Comparison of ENCODE assay signal across 16 mouse cellular contexts in the genomic region with DNA sequence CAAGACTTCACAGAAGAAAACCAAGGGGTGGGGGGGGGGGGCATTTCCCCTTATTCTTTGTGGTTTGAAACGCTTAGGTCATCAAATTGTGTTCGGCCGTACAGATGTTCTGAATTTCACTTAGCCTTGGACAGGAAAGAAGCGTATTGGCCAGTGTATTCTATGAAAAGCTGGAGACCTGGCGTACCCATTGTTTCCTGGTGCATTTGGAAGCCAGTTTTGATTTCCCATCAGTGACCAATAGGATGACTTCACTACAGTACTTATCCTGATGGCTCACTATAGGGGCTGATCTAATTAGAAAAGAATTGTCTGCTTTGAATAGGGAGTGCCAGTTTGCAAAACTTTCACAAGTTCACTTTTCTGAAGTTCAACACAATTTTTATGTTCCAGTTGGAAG.
DNase-seq lines count a peak whose midpoint lies in the region; ATAC-seq and TF ChIP-seq lines count a peak whose summit lies in the region.
"Had no signal": no experiment of that assay in that cellular context is flagged by ENCODE, and none has a peak within 500 bp of the region (broad histone marks: within the 10 kb centered on the region; RNA-seq: fewer than 3 reads in every experiment).

No protein-coding gene starts in this region.

- no peaks in the 10 kb centered on the region for H3K9me3 ChIP-seq in heart, embryonic 14.5 days (ENCODE audit: control insufficient read depth, low read length)
- no peaks in the 10 kb centered on the region for H3K9me3 ChIP-seq in kidney, embryonic 16.5 days (ENCODE audit: low read length)
- no peaks in the 10 kb centered on the region for H3K9me3 ChIP-seq in neural tube, embryonic 13.5 days
- H3K9me3 ChIP-seq: embryonic facial prominence, embryonic 13.5 days; forebrain, embryonic 12.5 days; liver, embryonic 13.5 days; stomach, embryonic 15.5 days had no signal

- H3K36me3 ChIP-seq in heart, embryonic 14.5 days (ENCODE audit: control insufficient read depth, insufficient read depth, low read length): 0 out of 2 replicates have a peak, but pooled peaks cover 3% of the 10 kb centered on the region
- no peaks in the 10 kb centered on the region for H3K36me3 ChIP-seq in kidney, embryonic 16.5 days (ENCODE audit: insufficient read depth, low read length)
- no peaks in the 10 kb centered on the region for H3K36me3 ChIP-seq in neural tube, embryonic 13.5 days
- H3K36me3 ChIP-seq: embryonic facial prominence, embryonic 13.5 days; forebrain, embryonic 12.5 days; liver, embryonic 13.5 days; stomach, embryonic 15.5 days had no signal

- peak overlapping the region in 1 of 2 experiments; percentile 33; a peak in 3 of 4 replicates for H3K27ac ChIP-seq in heart, embryonic 14.5 days (replicated peaks in 1 of 2; ENCODE audit: control insufficient read depth in 1 of 2, insufficient read depth in 1 of 2, low read depth in 2 of 2, low read length in 2 of 2)
- H3K27ac ChIP-seq in kidney, embryonic 16.5 days (ENCODE audit: low read length): no peak overlapping the region
- H3K27ac ChIP-seq in bone marrow macrophage, adult 2 months (ENCODE audit: insufficient read depth, low read depth, low read length): no peak overlapping the region
- no peak overlapping the region for H3K27ac ChIP-seq in neural tube, embryonic 13.5 days (replicated peaks)
- H3K27ac ChIP-seq: embryonic facial prominence, embryonic 13.5 days; forebrain, embryonic 12.5 days; liver, embryonic 13.5 days; stomach, embryonic 15.5 days had no signal

- H3K4me3 ChIP-seq in heart, embryonic 14.5 days (ENCODE audit: control insufficient read depth in 1 of 2, insufficient read depth in 1 of 2, low read depth in 1 of 2, low read length in 2 of 2): peak overlapping the region in 1 of 2 experiments; percentile 3; a peak in 1 of 4 replicates
- no peak overlapping the region; the same call in 1 of the 2 replicates for H3K4me3 ChIP-seq in kidney, embryonic 16.5 days (ENCODE audit: low read length)
- 0 out of 2 replicates have a peak overlapping the region, but pooled peaks have one; percentile 12 for H3K4me3 ChIP-seq in bone marrow macrophage, adult 2 months (ENCODE audit: insufficient read depth, low read length)
- peak overlapping the region; percentile 90; the same call in 1 of the 2 replicates for H3K4me3 ChIP-seq in neural tube, embryonic 13.5 days
- H3K4me3 ChIP-seq: embryonic facial prominence, embryonic 13.5 days; forebrain, embryonic 12.5 days; liver, embryonic 13.5 days; stomach, embryonic 15.5 days had no signal

- peak overlapping the region; percentile 96; the same call in 1 of the 2 replicates for H3K9ac ChIP-seq in heart, embryonic 14.5 days (ENCODE audit: low read length)
- no peak overlapping the region for H3K9ac ChIP-seq in kidney, embryonic 16.5 days (replicated peaks; ENCODE audit: low read length)
- H3K9ac ChIP-seq in neural tube, embryonic 13.5 days: no peak overlapping the region
- H3K9ac ChIP-seq: embryonic facial prominence, embryonic 13.5 days; forebrain, embryonic 12.5 days; liver, embryonic 13.5 days; stomach, embryonic 15.5 days had no signal

- H3K4me2 ChIP-seq in heart, embryonic 14.5 days (ENCODE audit: low read length): peak overlapping the region; percentile 66
- H3K4me2 ChIP-seq in kidney, embryonic 16.5 days (replicated peaks; ENCODE audit: low read depth, low read length): peak overlapping the region; percentile 38
- H3K4me2 ChIP-seq in neural tube, embryonic 13.5 days: peak overlapping the region; percentile 89
- H3K4me2 ChIP-seq: embryonic facial prominence, embryonic 13.5 days; forebrain, embryonic 12.5 days; liver, embryonic 13.5 days; stomach, embryonic 15.5 days had no signal

- H3K27me3 ChIP-seq in heart, embryonic 14.5 days (ENCODE audit: control insufficient read depth, insufficient read depth, low read length): no peaks in the 10 kb centered on the region
- no peaks in the 10 kb centered on the region for H3K27me3 ChIP-seq in kidney, embryonic 16.5 days (ENCODE audit: insufficient read depth, low read length)
- H3K27me3 ChIP-seq in neural tube, embryonic 13.5 days: no peaks in the 10 kb centered on the region
- H3K27me3 ChIP-seq: stomach, embryonic 15.5 days had no signal

- peaks cover 7 to 32% of the 10 kb centered on the region in 2 experiments for H3K4me1 ChIP-seq in heart, embryonic 14.5 days (ENCODE audit: control insufficient read depth in 2 of 2, insufficient read depth in 2 of 2, low read length in 2 of 2)
- H3K4me1 ChIP-seq in kidney, embryonic 16.5 days (ENCODE audit: insufficient read depth, low read length): peaks cover 14% of the 10 kb centered on the region
- H3K4me1 ChIP-seq in bone marrow macrophage, adult 2 months (ENCODE audit: control insufficient read depth, insufficient read depth, low read length): peaks cover 22% of the 10 kb centered on the region
- H3K4me1 ChIP-seq in neural tube, embryonic 13.5 days (replicated peaks): peaks cover 65% of the 10 kb centered on the region

- no peak for DNase-seq in heart, postnatal 25 days (ENCODE audit: low spot score)
- DNase-seq in kidney, adult 18-20 months: no peak
- no peak for DNase-seq in embryo, embryonic 9.5 days (ENCODE audit: extremely low spot score)
- no peak for DNase-seq in T-cell, adult 2 months (ENCODE audit: low spot score)
- DNase-seq: adrenal gland, postnatal 25 days; cerebellum, postnatal 36 days; liver, embryonic 13.5 days; right cerebral cortex, adult 18-20 months had no signal

- intact Hi-C loops in heart, postnatal 25 days (cut with DNase I): loop anchor here (5.0 kb wide), 1 partner anchor 39 kb away; no protein-coding TSS in a partner anchor

- 76% methylated on average over 5 of the region's 5 CpGs for WGBS in heart, embryonic 14.5 days
- 57% methylated on average over 5 of the region's 5 CpGs for WGBS in kidney, embryonic 16.5 days
- 62% methylated on average over 5 of the region's 5 CpGs for WGBS in neural tube, embryonic 13.5 days

- ATAC-seq in heart, embryonic 14.5 days (ENCODE audit: insufficient number of reproducible peaks, insufficient read depth, low FRiP score, low read depth): no peak
- no peak for ATAC-seq in kidney, embryonic 16.5 days (ENCODE audit: low FRiP score, low TSS enrichment)
- no peak for ATAC-seq in neural tube, embryonic 13.5 days (ENCODE audit: low read depth)
- ATAC-seq: intestine, embryonic 16.5 days had no signal

- TF ChIP-seq CTCF in bone marrow macrophage, adult 2 months (IDR thresholded peaks at IDR 0.05; ENCODE audit: low read depth, low read length): no peak

- TF ChIP-seq POLR2A in bone marrow macrophage, adult 2 months (IDR thresholded peaks at IDR 0.05; ENCODE audit: borderline replicate concordance, low read depth, low read length): no peak

Comparison
In these comparisons a context has a peak if more than half of its experiments do, and no peak if none do; other contexts are left out.
1. H3K4me2 ChIP-seq: peak in every context shown above with its lines; median percentile 89 in neural tube, embryonic 13.5 days; 66 in heart, embryonic 14.5 days; 38 in kidney, embryonic 16.5 days.